Mouse (Mus musculus) left cerebral cortex, adult 18-20 months (tissue): ENCODE measurements around the gene Myl4. TPM values are rescaled to one million over a fixed set of nuclear protein-coding genes. Genes with fewer than 3 reads are reported as not detected.

Experiments used
- DNase-seq, 2 experiments: peaks; one replicate each; pipeline ENCODE4 v3.0.0; 2021 to 2022; ENCODE audit warnings: low spot score in 2 of 2, mixed read lengths in 1 of 2
- total RNA-seq, 2 experiments: library from RNA; stranded (reverse); gene quantifications; 2 replicates each; pipeline ENCODE4 v1.2.3; 2021

Gene Myl4
- total RNA-seq, 2 experiments from 2014 or later: 16.6 to 17.8 TPM

GRCm38 (mm10) chr11:104599265-104599945 is 48.9 kb downstream of the Myl4 start:
- DNase-seq: no peak

- DNase-seq: no peak
Measured at GRCm38 (mm10) chr11:104600675-104601074, 50.2 kb downstream of the Myl4 start.

GRCm38 (mm10) chr11:104604192-104604591 is 53.7 kb downstream of the Myl4 start:
- DNase-seq: no peak

- DNase-seq: peak; percentile 66 to 70
Measured at GRCm38 (mm10) chr11:104607491-104608245, 57.2 kb downstream of the Myl4 start, which contains the start of gene Itgb3. Gene Itgb3, plus strand, starts transcription at chr11:104608000.

- DNase-seq: no peak
Measured at GRCm38 (mm10) chr11:104608249-104608920, 57.9 kb downstream of the Myl4 start.

GRCm38 (mm10) chr11:104609033-104609684 is 58.7 kb downstream of the Myl4 start:
- DNase-seq: no peak

- DNase-seq: no peak
Measured at GRCm38 (mm10) chr11:104609733-104610132, 59.3 kb downstream of the Myl4 start.

GRCm38 (mm10) chr11:104611579-104612151 is 61.2 kb downstream of the Myl4 start:
- DNase-seq: no peak

GRCm38 (mm10) chr11:104613551-104613950 is 63.1 kb downstream of the Myl4 start:
- no peak for DNase-seq

GRCm38 (mm10) chr11:104614130-104614529 is 63.7 kb downstream of the Myl4 start:
- no peak for DNase-seq

- no peak for DNase-seq
Measured at GRCm38 (mm10) chr11:104616182-104616581, 65.7 kb downstream of the Myl4 start.

- DNase-seq: no peak
Measured at GRCm38 (mm10) chr11:104618638-104619076, 68.2 kb downstream of the Myl4 start.

GRCm38 (mm10) chr11:104619084-104620022 is 68.9 kb downstream of the Myl4 start:
- DNase-seq: no peak

GRCm38 (mm10) chr11:104622040-104622962 is 71.8 kb downstream of the Myl4 start:
- no peak for DNase-seq

GRCm38 (mm10) chr11:104624791-104625391 is 74.4 kb downstream of the Myl4 start:
- DNase-seq: no peak

- DNase-seq: no peak
Measured at GRCm38 (mm10) chr11:104625453-104626402, 75.3 kb downstream of the Myl4 start.

- no peak for DNase-seq
Measured at GRCm38 (mm10) chr11:104626635-104627034, 76.2 kb downstream of the Myl4 start.
